In the genomic region with DNA sequence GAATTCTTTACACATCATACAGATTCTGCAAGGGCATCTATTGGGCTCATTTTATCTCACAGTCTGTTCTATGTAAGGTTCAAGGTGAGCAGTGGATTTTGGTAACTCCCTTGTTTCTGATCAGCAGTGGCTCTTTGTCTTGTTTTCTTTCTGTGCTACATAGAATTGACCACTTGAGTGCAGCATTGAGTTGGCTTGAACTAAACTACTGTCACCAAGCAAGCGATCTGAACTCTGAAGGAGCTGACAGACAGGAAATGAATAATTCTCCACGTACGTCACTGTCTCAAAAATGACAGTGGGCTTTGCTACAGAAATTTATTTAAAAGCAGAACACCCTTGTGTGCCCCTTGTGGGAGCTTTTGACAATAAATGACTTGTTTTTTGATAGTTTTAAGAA, we compare ENCODE assay signal across 8 mouse cellular contexts.
DNase-seq lines count a peak whose midpoint lies in the region; ATAC-seq and TF ChIP-seq lines count a peak whose summit lies in the region.

No protein-coding gene starts in this region.

- H3K4me2 ChIP-seq in heart, embryonic 12.5 days, result peak overlapping the region; percentile 55
- H3K4me2 ChIP-seq in kidney, embryonic 15.5 days, result peak overlapping the region; percentile 46
- 0 out of 2 replicates have a peak overlapping the region, but pooled peaks have one; percentile 42 for H3K4me2 ChIP-seq in liver, postnatal 0 days (ENCODE audit: low read depth, low read length)
- 0 out of 2 replicates have a peak overlapping the region, but pooled peaks have one; percentile 23 for H3K4me2 ChIP-seq in stomach, postnatal 0 days (replicated peaks; ENCODE audit: low read depth)

- peak; percentile 95 for ATAC-seq in CD4-positive, CD25-positive, alpha-beta regulatory T cell, adult 4 months
- ATAC-seq in common myeloid progenitor, adult 5-6 weeks (replicated peaks; ENCODE audit: low read depth, poor library complexity, severe bottlenecking), result peak; percentile 99
- peak; percentile 84 for ATAC-seq in heart, embryonic 12.5 days (ENCODE audit: insufficient number of reproducible peaks, low FRiP score)
- peak; percentile 46; the same call in 1 of the 2 replicates for ATAC-seq in kidney, embryonic 15.5 days (replicated peaks; ENCODE audit: low FRiP score)
- peak; percentile 56 for ATAC-seq in liver, postnatal 0 days
- ATAC-seq in stomach, postnatal 0 days (ENCODE audit: low FRiP score, low TSS enrichment), result peak; percentile 77

- DNase-seq in adrenal gland, adult 2 months, result peak; percentile 18
- DNase-seq in adrenal gland, adult 18-20 months (ENCODE audit: low spot score in 2 of 2), result no peak
- no peak for DNase-seq in liver, postnatal 0 days
- DNase-seq in stomach, postnatal 0 days (ENCODE audit: low spot score), result peak; percentile 29

- no peak for TF ChIP-seq EP300 in liver, postnatal 0 days (IDR thresholded peaks at IDR 0.05; ENCODE audit: low read depth)
- TF ChIP-seq EP300 in stomach, postnatal 0 days (optimal IDR thresholded peaks at IDR 0.05), result no peak

- peaks cover 7% of the 10 kb centered on the region for H3K4me1 ChIP-seq in heart, embryonic 12.5 days (replicated peaks)
- no peaks in the 10 kb centered on the region for H3K4me1 ChIP-seq in kidney, embryonic 15.5 days
- H3K4me1 ChIP-seq in liver, postnatal 0 days (ENCODE audit: insufficient read depth), result no peaks in the 10 kb centered on the region
- H3K4me1 ChIP-seq in stomach, postnatal 0 days (replicated peaks; ENCODE audit: control insufficient read depth, insufficient read depth), result no peaks in the 10 kb centered on the region

- H3K9me3 ChIP-seq in heart, embryonic 12.5 days (replicated peaks), result no peaks in the 10 kb centered on the region
- no peaks in the 10 kb centered on the region for H3K9me3 ChIP-seq in kidney, embryonic 15.5 days (replicated peaks)
- H3K9me3 ChIP-seq in liver, postnatal 0 days (ENCODE audit: low read length), result no peaks in the 10 kb centered on the region
- H3K9me3 ChIP-seq in stomach, postnatal 0 days (ENCODE audit: control insufficient read depth, low read length), result no peaks in the 10 kb centered on the region

- peak overlapping the region; percentile 27 for H3K4me3 ChIP-seq in heart, embryonic 12.5 days
- H3K4me3 ChIP-seq in kidney, embryonic 15.5 days (replicated peaks), result peak overlapping the region; percentile 27; the same call in 1 of the 2 replicates
- no peak overlapping the region for H3K4me3 ChIP-seq in liver, postnatal 0 days (ENCODE audit: low read depth, low read length)
- no peak overlapping the region for H3K4me3 ChIP-seq in stomach, postnatal 0 days (ENCODE audit: low read depth, low read length)

- 0% methylated on average over 3 of the region's 3 CpGs for WGBS in heart, embryonic 12.5 days
- 2% methylated on average over 3 of the region's 3 CpGs for WGBS in kidney, embryonic 15.5 days
- WGBS in liver, postnatal 0 days (ENCODE audit: insufficient replicate concordance), result under 1% methylated on average over 3 of the region's 3 CpGs
- under 1% methylated on average over 3 of the region's 3 CpGs for WGBS in stomach, postnatal 0 days

- no peak overlapping the region for H3K9ac ChIP-seq in heart, embryonic 12.5 days
- H3K9ac ChIP-seq in kidney, embryonic 15.5 days, result no peak overlapping the region
- no peak overlapping the region for H3K9ac ChIP-seq in liver, postnatal 0 days (replicated peaks)
- no peak overlapping the region for H3K9ac ChIP-seq in stomach, postnatal 0 days (ENCODE audit: low read length)

- H3K27ac ChIP-seq in heart, embryonic 12.5 days (ENCODE audit: poor library complexity, severe bottlenecking), result peak overlapping the region; percentile 54; the same call in 1 of the 2 replicates
- no peak overlapping the region for H3K27ac ChIP-seq in kidney, embryonic 15.5 days
- no peak overlapping the region for H3K27ac ChIP-seq in liver, postnatal 0 days (ENCODE audit: low read depth)
- no peak overlapping the region for H3K27ac ChIP-seq in stomach, postnatal 0 days (replicated peaks)

- H3K36me3 ChIP-seq in heart, embryonic 12.5 days, result no peaks in the 10 kb centered on the region
- no peaks in the 10 kb centered on the region for H3K36me3 ChIP-seq in kidney, embryonic 15.5 days
- H3K36me3 ChIP-seq in liver, postnatal 0 days (replicated peaks; ENCODE audit: insufficient read depth, low read length), result no peaks in the 10 kb centered on the region
- no peaks in the 10 kb centered on the region for H3K36me3 ChIP-seq in stomach, postnatal 0 days (ENCODE audit: control insufficient read depth, insufficient read depth, low read length)

- H3K27me3 ChIP-seq in heart, embryonic 12.5 days (replicated peaks), result no peaks in the 10 kb centered on the region
- no peaks in the 10 kb centered on the region for H3K27me3 ChIP-seq in kidney, embryonic 15.5 days
- H3K27me3 ChIP-seq in liver, postnatal 0 days (ENCODE audit: insufficient read depth, low read length), result no peaks in the 10 kb centered on the region
- H3K27me3 ChIP-seq in stomach, postnatal 0 days (ENCODE audit: control insufficient read depth, insufficient read depth, low read length), result no peaks in the 10 kb centered on the region

- TF ChIP-seq CTCF in liver, postnatal 0 days (IDR thresholded peaks at IDR 0.05; ENCODE audit: low read depth), result peak; percentile 69
- peak; percentile 84 for TF ChIP-seq CTCF in stomach, postnatal 0 days (IDR thresholded peaks at IDR 0.05; ENCODE audit: low read depth)

Comparison
In these comparisons a context has a peak if more than half of its experiments do, and no peak if none do; other contexts are left out.
1. DNase-seq: peak in adrenal gland, adult 2 months (single experiment) and stomach, postnatal 0 days (single experiment); none in adrenal gland, adult 18-20 months (0 of 2) and liver, postnatal 0 days (single experiment).
2. ATAC-seq: peak in every context shown above with its lines; median percentile 99 in common myeloid progenitor, adult 5-6 weeks; 95 in CD4-positive, CD25-positive, alpha-beta regulatory T cell, adult 4 months; 84 in heart, embryonic 12.5 days; 77 in stomach, postnatal 0 days; 56 in liver, postnatal 0 days; 46 in kidney, embryonic 15.5 days.
3. H3K4me3 ChIP-seq: peak in heart, embryonic 12.5 days (single experiment) and kidney, embryonic 15.5 days (single experiment); none in liver, postnatal 0 days (single experiment) and stomach, postnatal 0 days (single experiment).
4. Peak in every context shown above with its lines, with median percentiles within 50 percentile points of each other: H3K4me2 ChIP-seq.